Mouse (Mus musculus) adrenal gland, postnatal 10 days (tissue): ENCODE data around the gene Tspan9. TPM values are rescaled to one million over a fixed set of nuclear protein-coding genes. Genes with fewer than 3 reads are reported as not detected.

Source experiments
- DNase-seq: peaks from one replicate; pipeline ENCODE4 v3.0.0; 2021; ENCODE audit warnings: mixed read lengths
- total RNA-seq, 2 experiments: library from RNA; stranded (reverse); gene quantifications; 2 replicates each; pipeline ENCODE4 v1.2.3; 2021

Gene Tspan9
- total RNA-seq, 2 experiments from 2014 or later: 55.8 to 66.3 TPM

- DNase-seq: no peak
Observed at GRCm38 (mm10) chr6:128133679-128134191, 9.7 kb downstream of the Tspan9 start.

GRCm38 (mm10) chr6:128132581-128132980, 10.8 kb downstream of the Tspan9 start:
- no peak for DNase-seq

- no peak for DNase-seq
Observed at GRCm38 (mm10) chr6:128131390-128131789, 12.0 kb downstream of the Tspan9 start.

- DNase-seq: no peak
Observed at GRCm38 (mm10) chr6:128130686-128131085, 12.7 kb downstream of the Tspan9 start.

GRCm38 (mm10) chr6:128129382-128129781, 14.0 kb downstream of the Tspan9 start:
- no peak for DNase-seq

- no peak for DNase-seq
Observed at GRCm38 (mm10) chr6:128127312-128127711, 16.1 kb downstream of the Tspan9 start.

GRCm38 (mm10) chr6:128126876-128127275, 16.5 kb downstream of the Tspan9 start:
- no peak for DNase-seq

- DNase-seq: no peak
Observed at GRCm38 (mm10) chr6:128125464-128125863, 17.9 kb downstream of the Tspan9 start.

- DNase-seq: peak; percentile 61
Observed at GRCm38 (mm10) chr6:128124222-128124971, 19.0 kb downstream of the Tspan9 start.

- no peak for DNase-seq
Observed at GRCm38 (mm10) chr6:128122127-128122526, 21.3 kb downstream of the Tspan9 start.

- DNase-seq: peak; percentile 66
Observed at GRCm38 (mm10) chr6:128121691-128122090, 21.7 kb downstream of the Tspan9 start.

- no peak for DNase-seq
Observed at GRCm38 (mm10) chr6:128120806-128121205, 22.6 kb downstream of the Tspan9 start.

- DNase-seq: no peak
Observed at GRCm38 (mm10) chr6:128118670-128119230, 24.6 kb downstream of the Tspan9 start.

GRCm38 (mm10) chr6:128116836-128117542, 26.4 kb downstream of the Tspan9 start:
- no peak for DNase-seq

GRCm38 (mm10) chr6:128116344-128116743, 27.1 kb downstream of the Tspan9 start:
- no peak for DNase-seq

- no peak for DNase-seq
Observed at GRCm38 (mm10) chr6:128115121-128115520, 28.3 kb downstream of the Tspan9 start.

- DNase-seq: no peak
Observed at GRCm38 (mm10) chr6:128112605-128113004, 30.8 kb downstream of the Tspan9 start.

- DNase-seq: no peak
Observed at GRCm38 (mm10) chr6:128111784-128112183, 31.6 kb downstream of the Tspan9 start.

- DNase-seq: peak; percentile 70
Observed at GRCm38 (mm10) chr6:128108324-128109035, 34.9 kb downstream of the Tspan9 start.

GRCm38 (mm10) chr6:128107698-128108097, 35.7 kb downstream of the Tspan9 start:
- DNase-seq: no peak

GRCm38 (mm10) chr6:128106154-128106553, 37.2 kb downstream of the Tspan9 start:
- DNase-seq: no peak

- DNase-seq: peak; percentile 40
Observed at GRCm38 (mm10) chr6:128104712-128105324, 38.6 kb downstream of the Tspan9 start.
